Mouse (Mus musculus): Measurements from ENCODE around the gene Slc43a2.

The Slc43a2 gene

GRCm38 (mm10) chr11:75530325-75530724 is 1.2 kb upstream of the Slc43a2 start:
- DNase-seq = peak; percentile 93 to 98

GRCm38 (mm10) chr11:75530845-75531373 is 585 bp upstream of the Slc43a2 start:
- DNase-seq = peak; percentile 44 to 46

- DNase-seq = peak; percentile 45 to 53
Observed at GRCm38 (mm10) chr11:75532340-75533277, 1.1 kb downstream of the Slc43a2 start.

- DNase-seq = no peak
Observed at GRCm38 (mm10) chr11:75533314-75534015, 2.0 kb downstream of the Slc43a2 start.

GRCm38 (mm10) chr11:75534286-75535033 is 3.0 kb downstream of the Slc43a2 start:
- no peak for DNase-seq

DNA sequence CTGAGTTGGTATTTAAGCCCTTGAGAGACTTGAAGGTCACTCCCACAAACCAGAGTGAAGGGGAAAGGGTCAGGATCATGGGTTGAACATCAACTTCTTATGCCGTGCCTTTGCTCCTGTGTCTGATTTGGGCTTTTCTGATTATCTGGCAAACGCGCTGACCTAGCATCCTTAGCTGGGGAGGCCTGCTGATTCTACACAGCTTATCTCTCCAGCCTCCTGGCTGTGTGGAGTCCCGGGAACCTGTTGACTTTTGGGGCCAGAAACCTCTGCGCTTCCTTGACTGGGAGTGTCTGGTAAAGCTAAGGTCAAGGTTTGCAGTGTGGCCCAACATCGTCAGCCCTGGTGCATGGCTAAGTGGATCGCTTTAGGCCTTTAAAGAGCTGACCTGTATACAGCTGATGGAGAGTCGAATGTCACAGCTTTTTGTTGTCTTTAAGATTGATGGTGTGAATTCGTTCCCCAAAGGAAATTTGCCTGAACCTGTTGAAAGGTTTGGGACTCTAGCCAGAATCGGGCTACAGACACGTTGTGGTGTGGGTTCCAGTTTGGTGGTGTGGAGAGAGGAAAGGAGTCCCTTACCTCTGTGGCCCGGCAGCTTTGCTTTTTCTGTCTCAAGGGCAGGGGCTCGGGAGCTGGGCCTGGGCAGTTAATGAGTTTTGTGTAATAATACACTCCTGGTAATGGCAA is 3.8 kb downstream of the Slc43a2 start:
- DNase-seq = no peak

- no peak for DNase-seq
Observed at GRCm38 (mm10) chr11:75536255-75537024, 4.9 kb downstream of the Slc43a2 start.

GRCm38 (mm10) chr11:75537025-75537414 is 5.5 kb downstream of the Slc43a2 start:
- DNase-seq = no peak

DNA sequence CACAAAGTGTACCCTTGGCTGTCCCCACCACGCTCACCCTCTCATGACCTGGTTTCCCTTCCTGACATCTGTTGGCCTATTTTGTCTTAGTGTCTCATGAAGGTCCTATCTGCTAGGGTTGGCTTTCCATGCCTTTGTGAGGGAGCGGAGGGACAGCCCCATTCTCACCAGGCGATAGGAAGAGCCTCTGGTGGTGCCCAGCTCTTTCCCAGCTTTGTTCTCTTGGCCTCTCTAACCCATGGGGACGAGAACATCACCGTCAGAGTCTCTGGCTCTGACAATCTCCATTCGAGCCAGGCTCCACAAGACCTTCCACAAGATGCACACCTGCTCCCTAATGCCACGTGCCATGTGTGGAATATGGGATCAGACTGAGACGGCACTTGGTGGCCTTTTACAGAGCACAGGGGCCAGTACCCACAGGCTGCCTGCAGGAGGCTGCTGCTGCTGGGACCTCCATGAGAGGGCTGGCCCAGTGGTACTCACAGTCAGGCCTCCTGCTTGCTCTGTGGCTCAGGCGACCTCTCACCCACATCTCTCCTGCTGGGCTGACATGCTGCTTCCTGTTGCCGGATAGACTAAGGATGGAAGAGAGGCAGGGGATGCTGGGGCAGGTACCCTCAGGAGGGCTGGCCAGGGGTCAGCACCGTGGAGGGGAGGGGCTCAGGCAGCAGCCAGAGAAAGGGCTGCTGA is 6.1 kb downstream of the Slc43a2 start:
- DNase-seq = peak; percentile 59 to 64

- DNase-seq = peak in 1 of 2 experiments; percentile 59
Observed at GRCm38 (mm10) chr11:75538184-75538969, 6.9 kb downstream of the Slc43a2 start.

DNA sequence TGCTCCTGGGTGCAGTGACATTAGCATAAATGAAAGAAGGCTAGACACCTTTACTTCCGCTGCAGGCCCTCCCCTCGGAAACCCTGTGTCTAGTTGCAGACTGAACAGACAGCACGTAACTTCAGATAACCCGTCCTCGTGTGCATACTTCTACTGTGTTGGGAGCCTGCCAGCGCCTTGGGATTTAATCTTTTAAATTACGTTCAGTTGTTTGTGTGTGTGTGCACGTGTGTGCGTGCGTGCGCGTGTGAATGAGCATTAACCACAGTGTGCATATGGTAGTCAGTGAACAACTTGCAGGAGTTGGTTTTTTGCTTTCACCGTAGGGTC is 7.4 kb downstream of the Slc43a2 start:
- DNase-seq = no peak

DNA sequence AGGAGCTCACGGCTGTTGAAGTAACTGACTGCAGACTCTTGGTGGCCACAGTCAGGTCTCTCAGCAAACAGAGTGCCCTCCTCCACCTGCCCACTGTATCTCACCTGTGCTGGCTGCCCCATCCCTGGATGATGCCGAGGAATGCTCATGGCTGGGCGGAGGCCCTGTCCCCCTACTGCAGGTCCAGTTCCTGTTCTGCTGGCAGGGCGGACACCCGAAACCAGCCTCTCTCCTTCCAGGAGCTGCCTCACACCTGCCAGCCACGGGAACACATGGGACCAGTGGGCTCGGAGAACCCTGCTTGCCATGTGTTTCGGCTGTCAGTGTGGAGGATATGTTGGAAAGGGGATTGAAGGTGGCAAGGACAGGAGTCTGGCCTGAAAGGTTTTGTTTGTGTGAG is 8.7 kb downstream of the Slc43a2 start:
- DNase-seq = no peak

DNA sequence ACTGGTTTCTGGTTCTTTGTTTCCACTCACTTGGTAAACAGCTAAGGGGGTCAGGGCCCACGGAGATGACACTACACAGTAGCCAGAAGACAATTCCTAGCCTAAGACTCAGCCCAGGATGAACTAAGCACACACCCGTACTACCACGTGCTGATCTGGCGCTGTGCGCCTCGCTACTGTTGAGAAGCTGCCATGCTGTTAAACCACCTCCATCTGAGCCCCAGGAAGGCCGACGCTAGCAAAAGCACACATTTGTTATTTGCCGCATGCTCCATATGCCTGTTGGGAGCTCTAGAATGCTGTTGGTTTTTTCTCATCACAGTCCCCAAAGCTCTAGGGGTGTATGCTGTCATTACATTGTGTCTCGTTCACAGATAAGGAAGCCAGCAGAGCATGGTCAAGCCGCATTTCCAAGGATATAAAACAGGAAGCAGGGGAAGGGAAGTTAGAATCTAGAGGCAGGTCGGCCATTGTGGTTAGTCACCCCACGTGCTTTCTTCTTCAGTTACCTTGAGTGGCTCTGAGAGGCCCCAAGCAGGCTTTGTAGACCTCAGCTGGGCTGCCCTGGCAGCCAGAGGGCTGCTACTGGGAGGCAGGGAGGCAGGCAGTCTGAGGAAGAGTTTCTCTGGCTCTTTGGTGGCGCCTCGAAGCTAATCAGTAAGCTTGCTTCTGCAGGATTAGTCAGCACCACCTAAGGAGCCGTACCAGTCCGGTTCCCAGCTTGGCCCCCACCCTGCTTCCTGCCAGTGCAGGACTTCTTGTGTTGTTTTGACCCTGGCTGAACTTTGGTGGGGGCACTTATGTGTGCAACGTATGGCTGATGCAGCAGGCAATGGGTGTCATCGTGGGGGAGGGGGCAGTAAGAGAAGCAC is 9.5 kb downstream of the Slc43a2 start:
- DNase-seq = peak; percentile 46 to 55

DNA sequence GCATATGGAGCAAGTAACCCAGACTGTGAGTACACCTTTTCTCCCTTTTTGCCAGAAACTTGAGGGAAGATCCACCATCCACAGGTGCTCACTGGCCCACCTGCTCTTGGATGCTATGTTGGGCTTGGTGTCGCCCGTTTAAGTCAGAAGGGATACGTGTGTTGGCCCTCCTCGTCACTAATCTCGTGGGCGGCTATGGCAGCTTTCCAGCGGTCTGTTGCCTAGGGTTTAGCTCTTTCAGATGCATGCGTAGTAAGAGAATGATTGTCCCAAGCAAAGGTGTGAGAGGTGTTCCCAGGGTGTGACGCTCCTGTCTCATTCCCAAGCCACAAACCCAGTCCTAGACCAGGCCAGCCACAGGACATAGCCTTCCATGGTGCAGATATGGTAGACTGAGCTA is 13.2 kb downstream of the Slc43a2 start:
- no peak for DNase-seq

DNA sequence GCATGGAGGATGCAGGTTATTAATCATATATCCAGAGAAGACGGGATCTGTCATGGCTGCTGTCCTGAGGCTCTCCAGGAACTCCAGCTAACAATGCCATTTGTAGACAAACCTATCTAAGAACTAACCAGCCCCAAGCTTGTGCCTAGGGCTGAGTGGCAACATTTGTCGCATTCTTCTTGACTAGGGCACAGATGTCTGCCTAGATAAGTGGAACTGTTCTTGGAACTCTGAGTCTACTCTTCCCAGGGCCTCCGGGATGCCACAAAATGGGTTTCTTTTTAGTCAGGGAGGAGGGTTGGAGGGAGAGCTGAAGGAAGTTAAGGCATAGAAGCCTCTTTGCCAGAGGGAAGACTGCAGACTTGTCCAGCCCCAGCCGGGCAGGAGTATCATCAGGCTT is 14.6 kb downstream of the Slc43a2 start:
- DNase-seq = no peak

DNA sequence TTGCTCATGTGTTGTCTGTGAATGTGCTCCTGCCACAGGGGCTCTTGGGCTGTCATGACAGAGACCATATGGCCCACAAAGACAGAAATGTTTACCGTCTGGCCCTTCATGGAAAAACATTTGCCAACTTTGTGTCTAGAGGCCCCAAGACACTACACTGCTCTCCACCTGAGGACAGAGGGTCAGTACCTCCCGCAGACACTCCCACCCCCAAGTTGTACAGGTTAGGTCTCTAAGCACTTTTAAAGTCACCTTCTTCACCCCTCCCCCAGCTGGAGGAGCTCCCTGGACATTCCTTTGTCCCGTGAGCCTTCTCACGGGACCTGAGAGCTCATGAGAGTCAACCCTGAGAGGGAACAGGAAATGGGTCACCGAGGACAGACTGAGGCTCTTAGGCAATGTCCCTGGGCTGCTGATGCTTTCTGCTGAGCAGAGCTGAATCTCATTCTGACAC is 18.2 kb downstream of the Slc43a2 start:
- peak; percentile 58 to 75 for DNase-seq

DNA sequence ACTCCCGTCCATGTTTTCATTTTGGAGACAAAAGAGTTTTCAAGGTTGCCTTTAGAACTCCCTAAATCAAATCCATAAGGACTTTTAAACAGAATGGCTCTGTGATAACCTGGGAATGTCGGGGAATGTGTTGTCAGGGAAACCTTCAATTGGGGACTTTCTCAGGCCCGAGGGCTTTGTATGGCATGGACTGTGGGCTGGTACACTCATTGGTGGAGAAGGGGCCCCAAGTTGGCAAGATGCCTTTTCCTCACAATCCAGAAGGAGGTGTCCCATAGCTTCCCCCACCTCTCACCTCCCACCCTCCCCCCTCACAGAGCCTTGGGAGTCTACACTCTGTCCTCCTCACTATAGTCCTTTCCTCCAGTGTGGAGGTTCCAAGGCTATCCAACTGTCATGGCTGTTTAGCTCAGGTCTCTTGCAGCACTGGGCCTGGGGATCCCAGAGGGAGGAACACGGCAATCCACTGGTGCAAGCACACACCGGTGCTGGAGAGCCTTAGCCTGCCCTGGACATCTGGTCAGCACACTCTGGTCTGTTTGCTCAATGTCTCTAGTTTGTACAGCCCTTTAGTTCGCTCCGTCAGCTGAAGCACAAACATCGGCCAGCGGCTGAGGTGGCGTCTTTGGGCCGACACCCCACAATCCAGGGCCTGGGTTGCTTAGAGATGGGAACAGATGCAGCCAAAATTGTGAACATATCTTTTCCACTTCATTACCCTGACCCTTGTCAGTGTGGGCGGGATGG is 18.9 kb downstream of the Slc43a2 start:
- DNase-seq = peak; percentile 65 to 89

DNA sequence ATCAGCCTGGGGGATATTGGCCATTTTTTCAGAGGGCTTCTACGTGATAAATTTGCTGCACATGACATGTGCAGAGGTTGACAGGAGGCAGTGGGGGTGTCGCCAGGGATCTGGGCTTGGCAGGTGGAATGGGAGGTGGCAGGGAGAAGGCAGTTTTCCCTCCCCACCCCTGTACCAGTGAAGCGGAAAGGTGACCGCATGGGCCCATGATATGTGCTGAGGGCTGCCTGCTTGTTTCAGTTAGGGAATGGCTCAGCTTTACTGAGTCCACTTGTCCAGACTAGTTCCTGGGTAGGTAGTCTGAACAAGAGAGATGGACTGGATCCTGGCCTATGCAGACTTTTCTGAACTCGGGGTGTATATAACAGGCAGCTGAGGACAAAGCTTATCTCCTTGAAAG is 19.8 kb downstream of the Slc43a2 start:
- no peak for DNase-seq
